Mouse (Mus musculus) frontal cortex, adult (tissue): ENCODE data around the gene Usp22.

ENCODE experiments used
- ATAC-seq: cut with Nextera tagmentation; 2 replicates; pipeline ENCODE4 v1.9.2; 2017; ENCODE audit warnings: mild to moderate bottlenecking, moderate library complexity, mixed read lengths; ENCODE audit not compliant: low TSS enrichment

Usp22 gene

GRCm38 (mm10) chr11:61104241-61104901 is 70.5 kb downstream of the Usp22 start:
- peak; percentile 80; the same call in 1 of the 2 replicates for ATAC-seq

GRCm38 (mm10) chr11:61102397-61103339 is 72.2 kb downstream of the Usp22 start:
- ATAC-seq: no peak
